Mouse (Mus musculus): ENCODE results near the gene Ankrd61. TPM values are rescaled to one million over a fixed set of nuclear protein-coding genes. Genes with fewer than 3 reads are reported as not detected.

The Ankrd61 gene
- total and polyA plus RNA-seq, 3 experiments, result 0.19 to 0.64 TPM; not detected in 1

GRCm38 (mm10) chr5:143917418-143917817 is 19.9 kb upstream of the Ankrd61 start:
- Histone ChIP-seq H3K27me3 (ENCODE audit: control insufficient read depth in 1 of 2, insufficient read depth in 2 of 2, low read length in 2 of 2) (no peaks in the 10 kb centered on the region), H3K9me3 (replicated peaks; ENCODE audit: insufficient read depth, low read length) (no peaks in the 10 kb centered on the region), H3K27ac (ENCODE audit: control insufficient read depth, low read depth, low read length) (no peak overlapping the region), H3K79me2 (ENCODE audit: control insufficient read depth, insufficient read depth, low read length, poor library complexity) (no peaks in the 10 kb centered on the region; the same call in 1 of the 2 replicates), H3K36me3 (ENCODE audit: control insufficient read depth in 1 of 2, insufficient read depth in 2 of 2, low read length in 2 of 2) (peaks cover 0 to 12% of the 10 kb centered on the region in 2 experiments; a peak in 2 of 4 replicates), H3K4me3 (ENCODE audit: control insufficient read depth in 1 of 2, insufficient read depth in 1 of 2, low read depth in 2 of 2, low read length in 2 of 2) (no peak overlapping the region), H3K4me1 (ENCODE audit: control insufficient read depth in 1 of 2, insufficient read depth in 2 of 2, low read length in 2 of 2) (no peaks in the 10 kb centered on the region), H3K9ac (ENCODE audit: control insufficient read depth, low read depth, low read length, poor library complexity, severe bottlenecking) (no peak overlapping the region)
- peak; percentile 70 for TF ChIP-seq SMC3 (IDR thresholded peaks at IDR 0.05; ENCODE audit: low read depth, low read length)
- no peak for TF ChIP-seq MAFK (IDR thresholded peaks at IDR 0.05; ENCODE audit: borderline replicate concordance, low read depth, low read length)
- TF ChIP-seq RAD21 (IDR thresholded peaks at IDR 0.05; ENCODE audit: low read depth, low read length), result peak; percentile 74
- peak; percentile 44 to 78 (median 64); a peak in 5 of 6 replicates for TF ChIP-seq CTCF (IDR thresholded peaks at IDR 0.05 in 2 of 3, conservative IDR thresholded peaks at IDR 0.05 in 1 of 3; ENCODE audit: control insufficient read depth in 1 of 3, insufficient read depth in 1 of 3, low read depth in 2 of 3, low read length in 3 of 3, poor library complexity in 1 of 3, severe bottlenecking in 1 of 3)
- no peak for TF ChIP-seq POLR2AphosphoS2 (IDR thresholded peaks at IDR 0.05; ENCODE audit: low read length)
- peak; percentile 65 for TF ChIP-seq ZC3H11A (IDR thresholded peaks at IDR 0.05; ENCODE audit: low read depth, low read length)
- peak; percentile 68 for DNase-seq (ENCODE audit: low read depth, low spot score)

GRCm38 (mm10) chr5:143916221-143916620 is 18.7 kb upstream of the Ankrd61 start:
- no peak overlapping the region for H3K27ac ChIP-seq (ENCODE audit: control insufficient read depth, low read depth, low read length)
- DNase-seq (ENCODE audit: low read depth, low spot score), result no peak
- H3K36me3 ChIP-seq (ENCODE audit: control insufficient read depth in 1 of 2, insufficient read depth in 2 of 2, low read length in 2 of 2), result peaks cover under 1 to 10% of the 10 kb centered on the region in 2 experiments; a peak in 3 of 4 replicates
- TF ChIP-seq ETS1 (IDR thresholded peaks at IDR 0.05; ENCODE audit: low read depth, low read length) (no peak), TAL1 (IDR thresholded peaks at IDR 0.05; ENCODE audit: low read length) (no peak), GATA1 (IDR thresholded peaks at IDR 0.05; ENCODE audit: low read depth, low read length) (no peak), RAD21 (IDR thresholded peaks at IDR 0.05; ENCODE audit: low read depth, low read length) (no peak), GABPA (IDR thresholded peaks at IDR 0.05; ENCODE audit: low read depth, low read length) (no peak), UBTF (IDR thresholded peaks at IDR 0.05; ENCODE audit: borderline replicate concordance, insufficient read depth, low read depth, low read length) (no peak)
- H3K9me3 ChIP-seq (replicated peaks; ENCODE audit: insufficient read depth, low read length), result no peaks in the 10 kb centered on the region
- peaks cover 0 to 1% of the 10 kb centered on the region in 2 experiments; a peak in 1 of 4 replicates for H3K4me1 ChIP-seq (ENCODE audit: control insufficient read depth in 1 of 2, insufficient read depth in 2 of 2, low read length in 2 of 2)
- no peak overlapping the region for H3K9ac ChIP-seq (ENCODE audit: control insufficient read depth, low read depth, low read length, poor library complexity, severe bottlenecking)
- H3K4me3 ChIP-seq (ENCODE audit: control insufficient read depth in 1 of 2, insufficient read depth in 1 of 2, low read depth in 2 of 2, low read length in 2 of 2), result no peak overlapping the region
- no peaks in the 10 kb centered on the region for H3K27me3 ChIP-seq (ENCODE audit: control insufficient read depth in 1 of 2, insufficient read depth in 2 of 2, low read length in 2 of 2)
- H3K79me2 ChIP-seq (ENCODE audit: control insufficient read depth, insufficient read depth, low read length, poor library complexity), result no peaks in the 10 kb centered on the region; the same call in none of the 2 replicates

- Histone ChIP-seq H3K27ac (ENCODE audit: control insufficient read depth, low read depth, low read length) (peak within 1 kb of the TSS; percentile 82), H3K9me3 (replicated peaks; ENCODE audit: insufficient read depth, low read length) (no peaks in the 10 kb centered on the region), H3K79me2 (ENCODE audit: control insufficient read depth, insufficient read depth, low read length, poor library complexity) (peaks cover 36% of the 10 kb centered on the region), H3K36me3 (ENCODE audit: control insufficient read depth in 1 of 2, insufficient read depth in 2 of 2, low read length in 2 of 2) (peaks cover 2 to 13% of the 10 kb centered on the region in 2 experiments), H3K27me3 (ENCODE audit: control insufficient read depth in 1 of 2, insufficient read depth in 2 of 2, low read length in 2 of 2) (no peaks in the 10 kb centered on the region), H3K4me1 (ENCODE audit: control insufficient read depth in 1 of 2, insufficient read depth in 2 of 2, low read length in 2 of 2) (peaks cover 0 to 15% of the 10 kb centered on the region in 2 experiments; a peak in 2 of 4 replicates), H3K4me3 (ENCODE audit: control insufficient read depth in 1 of 2, insufficient read depth in 1 of 2, low read depth in 2 of 2, low read length in 2 of 2) (peak within 1 kb of the TSS; percentile 85 to 87), H3K9ac (ENCODE audit: control insufficient read depth, low read depth, low read length, poor library complexity, severe bottlenecking) (peak within 1 kb of the TSS; percentile 95)
- DNase-seq (ENCODE audit: low read depth, low spot score), result peak; percentile 99
- TF ChIP-seq JUND (IDR thresholded peaks at IDR 0.05; ENCODE audit: low read depth, low read length), result no peak
- TF ChIP-seq POLR2A (IDR thresholded peaks at IDR 0.05; ENCODE audit: control insufficient read depth in 1 of 2, insufficient read depth in 1 of 2, low read depth in 1 of 2, low read length in 2 of 2, poor library complexity in 1 of 2), result peak; percentile 76 to 96
- peak; percentile 73 for TF ChIP-seq ZMIZ1 (IDR thresholded peaks at IDR 0.05; ENCODE audit: low read depth, low read length)
- no peak for TF ChIP-seq MAZ (IDR thresholded peaks at IDR 0.05; ENCODE audit: low read depth, low read length)
- TF ChIP-seq HCFC1 (IDR thresholded peaks at IDR 0.05; ENCODE audit: low read depth, low read length), result peak; percentile 90
- no peak for TF ChIP-seq BHLHE40 (IDR thresholded peaks at IDR 0.05; ENCODE audit: borderline replicate concordance, low read depth, low read length)
- TF ChIP-seq ZKSCAN1 (IDR thresholded peaks at IDR 0.05; ENCODE audit: low read depth, low read length), result no peak
- TF ChIP-seq CHD2 (IDR thresholded peaks at IDR 0.05; ENCODE audit: low read length), result peak; percentile 84
- TF ChIP-seq MAFK (IDR thresholded peaks at IDR 0.05; ENCODE audit: borderline replicate concordance, low read depth, low read length), result no peak
- TF ChIP-seq MYC (IDR thresholded peaks at IDR 0.05; ENCODE audit: low read depth, low read length), result peak; percentile 98
- no peak for TF ChIP-seq UBTF (IDR thresholded peaks at IDR 0.05; ENCODE audit: borderline replicate concordance, insufficient read depth, low read depth, low read length)
- TF ChIP-seq MAX (IDR thresholded peaks at IDR 0.05; ENCODE audit: low read length), result peak; percentile 97
- TF ChIP-seq SIN3A (IDR thresholded peaks at IDR 0.05; ENCODE audit: low read length), result peak; percentile 96
- TF ChIP-seq MXI1 (IDR thresholded peaks at IDR 0.05; ENCODE audit: low read depth, low read length), result peak; percentile 99
- TF ChIP-seq POLR2AphosphoS2 (IDR thresholded peaks at IDR 0.05; ENCODE audit: low read length), result peak; percentile 83
Measured at GRCm38 (mm10) chr5:143909417-143910400, 12.2 kb upstream of the Ankrd61 start, which contains the start of the genes Aimp2 and Pms2. Gene Aimp2 (minus strand): TSS chr5:143909847. Gene Pms2 (plus strand): TSS chr5:143909964.

Measured in MEL (cell line).